Mouse (Mus musculus) right cerebral cortex, postnatal 4 days (tissue): Measurements from ENCODE around the gene Rcor1.

Experiments used
- DNase-seq: peaks from one replicate; pipeline ENCODE4 v3.0.0-alpha.2; 2022

Rcor1 gene

DNA sequence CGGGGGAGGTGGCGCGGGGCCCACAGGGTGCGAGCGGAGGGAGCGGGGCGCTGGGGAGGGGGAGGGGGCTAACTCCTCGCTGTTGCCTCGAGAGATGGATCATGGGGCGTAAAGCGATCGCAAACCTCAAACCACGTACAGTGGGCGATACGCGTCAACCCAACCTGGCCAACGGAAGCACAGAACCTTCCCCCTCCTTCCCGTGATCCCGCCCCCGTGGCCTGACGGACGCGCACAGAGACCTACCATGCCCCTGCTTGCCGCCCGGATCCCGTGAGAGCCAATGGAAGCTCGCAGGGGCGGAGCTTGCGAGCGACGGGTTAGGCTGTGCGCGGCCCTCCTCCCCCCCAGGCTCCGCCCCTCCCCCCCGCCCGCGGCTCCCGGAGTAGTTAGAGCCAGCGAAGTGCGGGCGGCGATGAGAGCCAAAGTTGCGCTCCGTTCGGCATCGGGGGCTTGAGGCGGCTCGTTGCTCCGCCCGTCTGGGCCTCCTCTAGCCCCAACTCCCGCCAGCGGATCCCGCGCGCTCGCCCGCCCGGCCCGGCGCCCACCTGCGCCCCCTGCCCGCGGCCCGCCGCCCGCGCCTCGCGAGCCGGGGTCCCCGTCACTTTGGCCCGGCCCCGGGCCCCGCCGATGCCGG is at the start of gene Rcor1:
TSS of gene Rcor1 (plus strand) at position 376 of the 637 bp plus-strand sequence.
- DNase-seq, result peak; percentile 97

DNA sequence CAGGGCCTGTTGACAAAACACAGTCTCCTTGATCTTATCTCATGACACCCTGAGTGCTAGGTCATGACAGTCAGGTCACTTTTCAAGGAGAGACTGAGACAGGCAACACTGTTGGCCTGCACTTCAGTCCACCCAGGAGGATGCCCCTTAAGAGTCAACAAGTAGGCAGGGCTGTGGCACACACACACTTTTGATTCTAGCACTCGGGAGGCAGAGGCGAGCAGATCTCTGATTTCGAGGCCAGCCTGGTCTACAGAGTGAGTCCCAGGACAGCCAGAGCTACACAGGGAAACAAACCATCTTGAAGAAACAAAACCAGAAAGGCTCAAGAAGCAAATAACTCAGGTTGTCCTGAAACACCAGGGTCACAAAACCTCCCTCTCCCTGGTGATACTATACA is 49.7 kb upstream of the Rcor1 start:
- no peak for DNase-seq

DNA sequence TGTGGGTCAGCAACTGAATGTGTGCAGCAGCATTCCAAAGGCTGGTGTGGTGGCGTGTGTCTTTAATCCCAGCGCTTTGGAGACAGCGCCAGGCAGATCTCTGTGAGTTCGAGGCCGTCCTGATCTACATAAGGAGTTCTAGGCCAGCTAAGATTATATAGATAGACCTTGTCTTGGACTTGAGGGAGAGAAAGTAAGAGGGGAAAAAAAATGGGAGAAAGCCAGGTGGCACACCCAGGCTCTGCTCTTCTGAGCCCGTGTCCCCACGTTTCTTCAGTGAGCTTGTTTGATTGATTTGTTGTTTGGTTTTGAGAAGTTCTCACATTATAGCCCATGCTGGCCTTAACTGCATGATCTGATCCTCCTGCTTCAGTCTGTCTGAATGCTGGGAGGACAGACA is 48.7 kb upstream of the Rcor1 start:
- DNase-seq, result no peak

DNA sequence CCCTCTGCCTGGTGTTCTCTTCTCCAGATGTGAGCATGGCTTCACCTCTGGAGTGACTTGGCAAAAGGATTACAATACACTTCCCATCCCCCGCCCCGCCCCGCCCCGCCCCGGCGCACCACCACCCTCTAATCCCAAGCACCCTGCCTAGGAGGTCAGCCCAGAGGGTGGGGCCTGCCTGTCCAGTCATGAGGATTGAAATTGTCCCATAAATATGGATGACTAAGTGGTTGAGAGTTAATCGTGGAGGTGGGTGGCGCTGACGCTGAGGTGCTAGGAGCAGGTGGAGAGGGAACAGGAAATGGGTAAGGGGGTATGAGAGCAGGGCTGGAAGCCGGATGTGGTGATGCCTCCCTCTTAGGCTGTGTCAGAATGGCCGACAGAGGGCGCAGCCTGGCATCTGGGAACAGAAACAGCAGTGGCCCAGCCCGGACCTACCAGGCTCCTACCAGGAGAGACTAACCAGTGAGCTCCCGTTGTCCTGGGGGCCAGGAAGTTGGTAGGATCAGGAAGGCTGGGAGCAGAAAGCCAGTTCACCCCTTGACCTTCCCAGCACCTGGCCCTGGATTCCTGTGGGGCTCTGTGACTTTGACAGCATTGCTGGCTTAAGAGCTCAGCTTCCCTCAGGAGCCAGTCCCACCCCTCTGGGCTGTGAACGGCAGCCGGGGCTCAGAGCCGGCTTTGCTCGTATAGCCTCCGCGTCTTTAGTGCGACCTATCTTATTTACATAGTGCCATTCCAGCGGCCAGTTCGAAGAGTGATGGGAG is 47.6 kb upstream of the Rcor1 start:
- peak; percentile 76 for DNase-seq

DNA sequence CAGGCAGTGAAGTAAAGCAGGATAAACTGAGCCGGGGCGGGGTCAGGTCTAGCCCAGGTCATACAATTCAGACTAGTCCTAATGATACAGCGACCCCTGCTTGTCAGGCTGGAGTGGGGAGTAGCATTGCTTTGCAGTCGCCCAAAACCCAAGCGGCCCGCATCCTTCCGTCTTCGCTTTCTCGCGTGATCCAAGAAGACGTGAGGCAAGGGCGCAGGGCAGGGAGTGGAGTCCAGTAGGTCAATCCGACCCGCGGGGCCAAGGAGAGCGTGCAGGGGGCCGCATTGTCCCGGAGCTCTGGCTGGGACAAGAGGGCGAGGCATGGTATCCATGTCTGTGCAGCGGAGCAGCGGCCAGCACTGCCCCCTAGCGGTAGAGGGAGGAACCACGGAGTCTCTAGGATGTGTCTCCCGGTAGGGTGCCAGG is 47.0 kb upstream of the Rcor1 start:
- DNase-seq, result peak; percentile 95

DNA sequence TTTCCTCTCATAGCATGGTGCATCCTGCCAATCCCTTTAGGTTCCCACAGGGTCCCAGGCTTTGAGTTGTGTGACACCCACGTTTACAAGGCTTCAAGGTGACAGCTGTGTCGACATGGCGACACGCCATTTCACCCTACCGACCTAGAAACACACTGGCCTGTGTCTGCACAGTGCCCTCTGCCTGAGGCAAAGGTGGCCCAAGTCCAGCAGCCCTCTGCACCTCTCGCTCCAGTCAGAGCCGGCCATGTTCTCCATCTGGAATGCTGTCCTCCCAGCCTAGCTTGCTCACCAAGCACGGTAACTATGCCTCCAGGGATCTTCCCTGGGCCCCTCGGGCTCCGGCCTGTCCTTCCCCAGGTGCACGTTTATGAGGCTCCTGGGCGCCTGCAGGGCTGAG is 46.4 kb upstream of the Rcor1 start:
- no peak for DNase-seq

DNA sequence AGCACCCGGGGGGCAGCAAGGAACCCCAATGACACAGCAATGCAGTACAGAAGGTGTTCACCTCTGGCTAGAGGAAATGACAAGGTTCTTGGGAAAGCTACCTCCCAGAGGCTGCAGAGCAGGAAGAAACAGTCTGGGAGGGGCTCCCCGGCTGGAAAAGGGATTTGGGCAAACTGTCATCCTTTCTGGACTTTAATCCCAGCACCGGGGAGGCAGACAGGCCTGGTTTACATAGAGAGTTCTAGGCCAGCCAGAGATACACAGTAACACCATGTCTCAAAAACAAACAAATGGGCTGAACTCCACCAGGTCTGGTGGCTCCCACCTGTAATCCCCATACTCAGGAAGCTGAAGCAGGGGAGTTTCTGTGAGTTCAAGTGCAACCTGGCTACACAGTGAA is 45.9 kb upstream of the Rcor1 start:
- DNase-seq, result no peak

DNA sequence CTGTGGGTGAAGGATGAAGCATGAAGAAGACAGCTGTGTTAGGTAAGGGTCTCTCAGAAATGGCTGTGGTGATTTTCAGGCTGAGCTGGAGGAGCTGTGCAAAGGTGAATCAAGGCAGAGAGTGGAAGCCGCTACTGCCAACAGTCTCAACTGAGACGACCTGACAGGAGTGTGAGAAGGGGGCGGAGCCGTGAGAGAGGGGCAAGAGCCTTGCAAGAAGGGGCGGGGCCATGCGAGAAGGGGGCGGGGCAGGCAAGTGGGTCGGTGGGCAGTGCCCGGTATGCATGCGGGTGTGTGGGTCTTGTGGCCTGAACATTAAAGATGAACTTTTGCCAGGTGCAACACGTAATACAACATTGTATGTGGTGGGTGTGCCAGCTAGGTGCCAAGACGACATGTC is 44.5 kb upstream of the Rcor1 start:
- DNase-seq, result no peak

DNA sequence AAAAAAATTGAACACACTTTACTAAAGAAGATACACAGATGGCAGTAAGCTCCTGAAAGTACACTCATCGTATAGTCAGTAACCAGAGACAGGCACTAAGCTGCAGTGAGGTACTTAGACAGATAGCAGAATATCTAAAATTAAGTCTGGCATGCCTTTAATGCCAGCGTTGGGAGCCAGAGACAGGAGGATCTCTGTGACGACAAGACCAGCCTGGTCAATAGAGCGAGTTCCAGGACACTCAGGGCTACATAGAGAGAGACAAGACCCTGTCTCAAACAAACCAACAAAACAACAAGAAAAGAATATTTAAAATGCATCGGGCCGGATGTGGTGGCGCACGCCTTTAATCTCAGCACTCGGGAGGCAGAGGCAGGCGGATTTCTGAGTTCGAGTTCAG is 41.1 kb upstream of the Rcor1 start:
- DNase-seq, result no peak

DNA sequence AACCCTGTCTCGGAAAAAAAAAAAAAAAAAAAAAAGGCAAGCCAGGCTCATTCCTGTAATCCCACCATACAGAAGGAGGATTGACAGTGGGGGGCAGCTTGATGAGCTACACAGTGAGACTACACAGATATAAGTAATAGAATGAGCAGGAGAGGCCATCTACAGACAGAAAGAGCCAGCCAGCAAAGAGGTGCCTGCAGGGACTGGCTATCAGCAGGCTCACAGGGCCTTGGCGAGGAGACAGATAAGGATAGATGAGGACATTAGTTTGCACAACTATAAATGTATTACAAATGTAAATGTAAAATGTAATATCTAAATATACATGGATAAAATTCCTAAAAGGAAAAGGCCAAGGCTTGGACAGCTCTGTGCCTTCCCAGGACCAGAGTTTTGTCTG is 39.3 kb upstream of the Rcor1 start:
- DNase-seq, result no peak

DNA sequence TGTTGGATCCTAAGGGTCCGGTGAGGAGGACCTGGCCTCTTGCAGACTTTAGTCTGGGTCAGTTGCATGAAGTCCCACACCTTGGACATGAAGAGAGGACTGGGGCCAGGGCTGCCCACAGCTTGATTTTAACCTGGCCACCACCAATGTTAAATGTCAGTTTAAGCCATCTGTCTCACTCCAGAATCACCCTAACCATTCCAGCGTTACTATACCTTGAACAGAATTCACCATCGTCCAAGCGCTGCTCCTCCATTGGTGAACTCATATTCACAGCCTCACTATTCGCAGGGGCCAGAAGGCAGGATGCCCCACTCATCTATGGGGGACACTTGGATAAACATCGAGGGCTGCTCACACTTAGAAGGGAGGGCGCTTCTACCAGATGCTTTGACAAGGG is 38.2 kb upstream of the Rcor1 start:
- DNase-seq, result no peak

DNA sequence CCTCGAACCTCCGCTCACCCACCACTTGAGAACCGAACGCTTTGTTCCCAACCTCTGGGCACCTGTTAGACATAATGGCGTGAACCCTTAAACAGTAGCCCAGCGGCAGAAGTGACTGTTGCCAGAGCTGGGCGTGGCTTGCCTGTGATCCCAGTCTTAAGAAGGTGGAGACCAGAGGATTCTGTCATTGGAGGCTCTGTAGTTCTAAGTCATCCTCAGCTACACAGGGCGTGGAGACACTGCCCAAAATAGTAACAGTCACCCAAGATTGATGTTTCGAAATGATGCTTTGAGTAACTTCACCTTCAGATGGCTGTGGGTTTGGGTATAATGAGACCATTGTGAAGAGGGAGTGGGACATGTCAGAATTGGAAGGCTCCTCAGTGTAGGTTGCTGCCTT is 35.0 kb upstream of the Rcor1 start:
- DNase-seq, result no peak

DNA sequence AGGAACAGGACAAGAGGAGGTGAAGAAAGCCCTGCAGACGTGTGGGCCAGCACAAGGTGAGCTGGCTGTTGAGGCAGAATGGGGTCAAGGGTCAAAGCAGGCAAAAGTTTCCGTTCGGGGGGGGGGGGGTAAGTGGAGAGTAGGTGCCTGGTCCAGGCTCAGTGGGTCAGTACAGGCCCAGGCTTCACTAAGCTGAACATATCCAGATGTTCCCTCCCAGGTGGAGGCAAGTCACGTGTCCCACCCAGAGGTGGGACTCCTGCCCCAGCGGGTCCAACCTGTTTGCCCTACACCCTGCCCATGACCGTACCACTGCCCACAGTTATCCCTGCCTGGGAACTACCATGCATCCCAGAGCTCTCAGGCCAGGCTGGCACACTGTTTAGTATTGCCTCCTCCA is 33.3 kb upstream of the Rcor1 start:
- no peak for DNase-seq

DNA sequence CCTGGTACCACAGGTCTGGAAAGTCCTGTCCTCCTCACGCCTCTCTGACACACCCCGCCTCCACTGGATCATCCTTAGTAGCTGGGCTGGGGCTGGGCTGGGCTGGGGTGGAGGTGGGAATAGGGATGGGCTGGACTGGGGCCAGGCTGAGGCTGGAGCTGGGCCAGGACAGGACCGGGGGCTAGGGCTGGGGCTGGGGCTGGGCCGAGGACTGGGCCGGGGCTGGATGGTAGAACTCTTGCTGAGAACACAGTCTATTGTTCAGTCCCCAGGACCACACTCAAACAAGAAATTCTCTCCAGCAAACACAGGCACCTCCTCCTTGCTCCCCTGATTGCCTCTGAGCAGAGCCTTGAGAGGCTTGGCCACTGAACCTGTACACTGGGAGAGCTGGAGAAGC is 32.8 kb upstream of the Rcor1 start:
- no peak for DNase-seq

- no peak for DNase-seq
Observed at GRCm38 (mm10) chr12:111007134-111008103, 31.7 kb upstream of the Rcor1 start.

DNA sequence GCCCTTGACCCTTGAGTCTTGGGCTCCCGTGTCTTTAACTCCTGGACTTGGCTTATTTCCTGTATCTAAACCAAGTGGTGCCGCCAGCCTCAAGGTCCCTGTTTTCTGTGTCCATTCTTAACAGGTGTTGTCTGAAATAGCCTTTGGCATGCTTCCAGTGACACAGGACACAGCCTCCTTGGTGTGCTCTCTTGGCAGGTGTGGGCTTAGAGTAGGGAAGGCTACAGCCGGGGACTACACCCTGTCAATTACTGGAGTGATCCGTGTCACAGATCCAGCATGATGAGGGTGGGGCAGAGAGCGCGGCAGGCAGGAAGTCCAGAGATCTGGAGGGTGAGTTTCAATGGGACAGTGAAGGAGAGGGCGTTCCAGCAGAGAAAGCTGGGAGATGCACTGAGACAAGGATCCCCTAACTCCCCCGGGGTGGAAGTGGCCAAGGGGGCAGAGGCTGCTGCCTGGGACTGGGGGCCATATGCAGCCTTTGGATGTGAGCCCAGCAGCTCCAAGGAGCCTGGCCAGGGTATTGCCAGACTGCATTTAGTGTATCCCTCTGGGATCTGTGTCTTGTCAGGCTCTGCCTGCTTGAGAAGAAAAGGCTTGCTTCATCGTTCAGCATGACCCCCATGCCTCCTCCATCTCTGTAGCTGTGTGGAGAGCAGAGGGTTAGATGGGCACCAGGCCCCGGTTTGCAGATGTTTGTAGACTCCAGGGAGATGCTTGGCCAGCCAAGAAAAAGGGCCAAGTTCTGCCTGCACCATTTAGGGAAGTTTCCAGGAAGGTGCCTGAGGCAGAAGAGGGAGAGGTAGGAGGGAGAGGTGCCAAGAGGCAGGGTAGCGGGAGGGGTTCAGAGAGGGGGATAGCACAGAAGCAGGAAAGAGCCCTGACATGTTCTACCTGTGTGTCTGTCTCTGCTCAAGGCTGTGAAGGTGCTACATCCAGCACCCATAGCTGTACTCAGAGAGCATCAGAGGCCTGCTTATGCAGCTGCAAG is 30.4 kb upstream of the Rcor1 start:
- DNase-seq, result no peak

DNA sequence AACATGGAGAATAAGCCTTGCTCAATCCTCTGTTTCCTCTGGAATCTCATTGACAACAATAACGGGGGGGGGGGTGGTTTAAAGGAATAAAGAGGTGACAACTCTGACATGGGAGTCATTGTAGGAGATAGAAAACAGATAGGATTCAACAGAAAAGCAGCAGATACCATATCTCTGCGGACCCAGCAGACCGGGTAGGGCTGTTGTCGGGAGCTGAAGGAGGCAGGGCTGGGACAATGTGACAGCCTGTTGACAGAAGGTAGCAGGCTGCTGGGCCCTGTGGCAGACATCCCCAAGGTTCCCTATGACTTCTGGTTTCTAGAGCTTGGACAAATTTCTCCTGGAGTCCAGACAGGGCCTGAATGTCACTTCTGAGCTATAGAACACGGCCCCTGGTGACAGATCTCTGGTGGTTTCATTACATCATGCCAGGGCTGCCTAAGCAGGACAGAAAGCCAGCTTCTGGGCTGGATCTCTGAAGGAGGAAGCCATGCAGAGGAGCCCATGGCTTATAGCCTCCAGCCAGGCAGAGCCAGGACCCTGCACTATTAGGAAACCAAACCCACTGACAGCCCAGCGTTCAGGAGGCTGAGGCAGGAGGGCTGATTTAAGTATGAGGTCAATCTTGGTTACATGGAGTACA is 29.4 kb upstream of the Rcor1 start:
- DNase-seq, result no peak

DNA sequence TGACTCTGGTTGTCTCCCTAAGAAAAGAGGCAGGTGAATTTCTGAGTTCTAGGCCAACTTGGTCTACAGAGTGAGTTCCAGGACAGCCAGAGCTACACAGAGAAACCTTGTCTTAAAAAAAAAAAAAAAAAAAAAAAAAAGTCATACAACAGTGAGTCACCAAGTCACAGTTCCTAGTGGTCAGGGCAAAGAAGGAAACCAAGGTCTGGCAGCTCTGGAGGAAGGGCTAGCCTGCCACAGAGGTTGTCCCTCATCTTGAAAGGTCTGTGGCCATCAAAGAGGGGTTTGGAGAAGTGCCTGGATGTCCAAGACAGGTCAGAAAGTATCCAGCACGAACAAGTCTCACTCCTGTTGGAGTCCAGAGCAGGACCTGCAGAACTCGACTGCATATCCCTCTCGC is 22.3 kb upstream of the Rcor1 start:
- no peak for DNase-seq

DNA sequence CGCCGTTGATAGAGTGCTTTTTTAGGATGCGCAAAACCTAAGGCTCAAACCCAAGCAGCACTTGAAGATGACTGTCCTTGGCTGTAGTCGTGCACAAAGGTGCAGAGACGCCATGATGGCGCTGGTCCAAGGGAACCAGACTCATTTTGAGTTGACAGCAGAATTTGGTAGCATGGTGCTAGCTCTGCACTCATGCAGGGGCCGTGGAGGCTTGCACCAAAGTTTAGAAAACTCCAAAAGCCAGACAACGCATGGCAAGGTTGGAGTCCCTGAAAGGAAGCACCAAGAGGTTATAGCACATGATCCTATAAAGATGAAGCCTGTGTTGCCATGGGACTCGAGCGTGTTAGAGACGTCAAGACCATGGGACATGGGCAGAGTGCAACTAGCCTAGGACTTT is 21.1 kb upstream of the Rcor1 start:
- DNase-seq, result no peak

- no peak for DNase-seq
Observed at GRCm38 (mm10) chr12:111019086-111019485, 20.1 kb upstream of the Rcor1 start.

DNA sequence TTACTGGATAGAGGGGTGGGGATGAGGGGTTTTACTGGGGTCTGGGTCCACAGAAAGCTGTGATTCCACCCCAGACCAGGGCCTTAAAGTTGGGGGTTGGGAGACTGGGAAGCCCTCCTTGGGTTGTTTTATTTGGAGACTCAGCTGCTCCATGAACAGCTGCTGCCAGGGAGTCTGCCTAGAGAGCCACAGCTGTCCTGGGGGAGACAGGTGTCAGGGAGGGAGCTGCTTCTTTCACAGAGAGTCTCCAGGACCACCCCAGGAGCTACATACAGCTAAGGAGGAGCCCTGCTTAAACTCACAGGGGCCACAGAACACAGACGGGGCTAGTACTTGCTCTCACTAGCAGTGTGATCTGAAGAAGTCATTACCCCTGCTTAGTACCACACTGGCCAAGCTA is 18.0 kb upstream of the Rcor1 start:
- DNase-seq, result no peak

DNA sequence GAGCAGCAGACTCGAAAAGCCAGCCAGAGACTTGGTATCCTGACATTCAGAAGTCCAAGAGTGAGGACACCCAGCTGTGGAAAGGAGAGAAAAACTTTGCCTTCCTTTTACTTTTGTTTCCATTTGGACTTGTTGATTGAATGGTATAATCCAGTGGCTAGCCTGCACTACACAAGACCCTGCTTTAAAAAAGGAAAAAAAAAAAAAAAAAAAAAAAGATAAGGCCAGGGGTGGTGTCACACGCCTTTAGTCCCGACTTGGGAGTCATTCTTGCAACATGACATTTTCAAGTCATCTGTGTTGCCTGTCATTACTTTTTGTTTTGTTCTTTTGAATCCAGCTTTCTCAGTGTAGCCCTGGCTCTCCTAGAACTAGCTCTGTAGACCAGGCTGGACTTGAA is 17.6 kb upstream of the Rcor1 start:
- no peak for DNase-seq
